Mouse (Mus musculus) right cerebral cortex, postnatal 4 days (tissue): Measurements from ENCODE around the gene Atad1.
"Not testable (repeated sequence)": the region's sequence is repeated elsewhere in the genome, so short reads cannot be mapped to it uniquely, and the experiment has no call there.

Source experiments
- DNase-seq: peaks from one replicate; pipeline ENCODE4 v3.0.0-alpha.2; 2022

Gene Atad1

GRCm38 (mm10) chr19:32667830-32668229, 71.8 kb downstream of the Atad1 start:
- DNase-seq: not testable (repeated sequence)

- no peak for DNase-seq
Observed at GRCm38 (mm10) chr19:32665243-32665642, 74.3 kb downstream of the Atad1 start.

GRCm38 (mm10) chr19:32662936-32663335, 76.7 kb downstream of the Atad1 start:
- no peak for DNase-seq

GRCm38 (mm10) chr19:32659346-32659745, 80.2 kb downstream of the Atad1 start:
- DNase-seq: no peak

GRCm38 (mm10) chr19:32653630-32654362, 85.8 kb downstream of the Atad1 start:
- no peak for DNase-seq

DNA sequence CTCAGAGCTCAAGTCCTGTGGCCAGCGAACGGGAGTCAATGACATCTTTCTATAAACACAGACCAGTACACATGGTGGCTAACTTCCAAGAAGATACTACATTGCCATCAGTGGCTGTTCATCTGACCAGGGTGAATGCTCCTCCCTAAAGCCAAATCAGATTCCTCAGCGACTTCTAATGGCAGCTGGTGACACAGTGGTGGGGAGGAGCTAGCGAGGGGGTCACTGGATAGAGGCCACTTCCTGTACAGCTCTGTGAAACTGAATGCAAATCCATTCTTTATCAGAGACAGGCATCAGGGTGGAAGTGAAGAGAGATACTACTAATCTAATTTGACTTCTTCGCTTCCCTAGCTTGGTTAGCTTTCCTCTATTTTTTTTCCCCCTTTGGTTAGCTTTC, 86.5 kb downstream of the Atad1 start:
- no peak for DNase-seq

- DNase-seq: no peak
Observed at GRCm38 (mm10) chr19:32651046-32651445, 88.5 kb downstream of the Atad1 start.

GRCm38 (mm10) chr19:32648019-32648571, 91.5 kb downstream of the Atad1 start:
- DNase-seq: no peak

DNA sequence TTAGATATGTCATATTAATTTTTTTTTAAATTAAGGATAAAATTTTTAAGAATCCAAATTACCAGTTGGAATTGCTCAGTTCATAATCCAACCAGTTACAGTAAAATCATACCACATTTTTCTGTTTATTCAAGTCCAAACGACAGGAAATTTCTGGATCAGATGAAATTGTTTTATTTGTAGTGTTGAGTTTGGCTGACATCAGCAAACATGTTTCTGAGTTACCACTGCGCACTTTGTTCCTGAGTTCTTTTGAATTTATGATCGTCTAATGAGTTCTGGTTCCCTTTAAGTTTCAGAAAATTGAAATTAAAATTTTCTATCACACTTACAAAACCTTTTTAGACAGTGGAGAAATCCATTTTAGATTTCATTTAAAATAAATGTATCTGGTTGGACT, 93.2 kb downstream of the Atad1 start:
- DNase-seq: no peak

- DNase-seq: no peak
Observed at GRCm38 (mm10) chr19:32645939-32646338, 93.6 kb downstream of the Atad1 start.

DNA sequence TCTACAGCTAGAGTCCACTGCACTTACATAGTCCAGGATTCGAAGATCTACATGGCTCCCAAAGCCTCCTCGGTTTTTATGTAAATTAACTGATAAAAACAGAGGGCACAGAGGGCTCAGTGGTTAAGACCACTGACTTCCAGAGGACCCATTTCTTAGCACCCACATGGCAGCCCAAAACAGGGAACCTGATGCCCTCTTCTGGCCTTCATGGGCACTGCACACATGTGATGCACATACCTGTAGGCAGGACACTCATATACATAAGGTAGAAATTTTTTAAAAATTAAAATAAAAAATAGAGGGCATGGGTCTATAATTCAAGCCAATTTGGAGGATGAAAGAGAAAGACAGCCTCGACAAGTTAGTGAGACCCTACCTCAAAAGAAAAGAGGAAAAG, 95.9 kb downstream of the Atad1 start:
- DNase-seq: no peak

- no peak for DNase-seq
Observed at GRCm38 (mm10) chr19:32641995-32642394, 97.6 kb downstream of the Atad1 start.

DNA sequence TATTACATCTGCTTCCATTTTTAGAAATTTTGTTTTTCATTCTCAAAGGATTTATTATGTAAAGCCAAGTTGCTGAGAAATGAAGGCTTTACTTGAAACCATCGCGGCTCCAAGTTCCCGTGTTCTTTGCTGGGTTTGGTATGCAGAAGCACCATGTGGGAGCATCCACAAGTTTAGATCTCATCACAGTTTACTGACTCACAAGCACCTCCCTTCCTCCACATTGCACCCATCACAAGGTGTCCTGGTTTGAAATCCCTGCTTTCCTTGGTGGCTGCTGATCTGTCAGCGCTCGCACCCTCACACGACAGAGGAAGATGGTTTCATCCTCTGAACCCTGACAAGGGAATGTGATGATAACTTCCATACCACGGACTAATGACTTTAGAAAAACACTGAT, 98.1 kb downstream of the Atad1 start:
- no peak for DNase-seq

GRCm38 (mm10) chr19:32638276-32638903, 101.2 kb downstream of the Atad1 start:
- DNase-seq: no peak

DNA sequence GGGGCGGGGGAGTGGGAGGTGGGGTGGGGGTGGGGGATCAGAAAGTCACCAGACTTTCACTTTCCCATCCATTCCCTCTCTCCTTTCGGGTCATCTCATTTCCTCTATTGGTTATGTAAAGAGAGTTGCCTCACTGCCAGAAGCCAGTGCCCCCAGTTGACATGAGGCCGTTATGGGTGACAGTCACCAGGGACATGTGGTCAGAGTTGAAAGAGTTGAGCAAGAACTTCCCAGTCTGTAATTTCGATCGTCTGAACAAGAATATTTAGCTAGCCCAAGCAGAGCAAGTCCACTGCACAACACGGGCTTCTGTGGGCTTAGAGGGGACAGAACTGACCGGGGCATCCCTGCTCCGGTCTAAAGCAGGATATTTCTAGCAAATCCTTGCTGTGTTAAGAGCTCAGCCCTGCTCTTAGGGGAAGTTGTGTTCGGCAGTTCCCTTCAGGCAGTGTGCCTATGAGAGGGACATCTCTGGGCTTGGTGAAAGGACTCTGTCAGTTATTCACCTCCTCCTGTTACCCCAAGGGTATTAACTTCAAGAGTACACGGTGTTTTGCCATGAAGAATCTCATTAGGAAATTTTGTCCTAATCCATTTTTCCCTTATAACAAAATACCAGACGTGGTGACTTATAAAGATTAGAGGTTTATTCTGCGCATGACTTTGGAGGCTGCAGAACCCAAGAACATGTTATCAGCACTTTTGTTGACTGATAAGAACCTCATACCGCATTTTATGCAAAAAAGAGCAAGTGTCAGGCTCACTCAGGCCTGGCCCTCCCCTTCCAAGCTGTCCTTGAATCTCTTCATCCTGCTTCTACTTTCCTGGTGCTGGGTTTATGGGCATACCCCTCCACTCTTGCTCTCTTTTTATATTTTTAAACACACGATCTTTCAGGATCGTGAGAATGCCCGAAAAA, 102.0 kb downstream of the Atad1 start:
- DNase-seq: no peak

GRCm38 (mm10) chr19:32634916-32635315, 104.7 kb downstream of the Atad1 start:
- no peak for DNase-seq

DNA sequence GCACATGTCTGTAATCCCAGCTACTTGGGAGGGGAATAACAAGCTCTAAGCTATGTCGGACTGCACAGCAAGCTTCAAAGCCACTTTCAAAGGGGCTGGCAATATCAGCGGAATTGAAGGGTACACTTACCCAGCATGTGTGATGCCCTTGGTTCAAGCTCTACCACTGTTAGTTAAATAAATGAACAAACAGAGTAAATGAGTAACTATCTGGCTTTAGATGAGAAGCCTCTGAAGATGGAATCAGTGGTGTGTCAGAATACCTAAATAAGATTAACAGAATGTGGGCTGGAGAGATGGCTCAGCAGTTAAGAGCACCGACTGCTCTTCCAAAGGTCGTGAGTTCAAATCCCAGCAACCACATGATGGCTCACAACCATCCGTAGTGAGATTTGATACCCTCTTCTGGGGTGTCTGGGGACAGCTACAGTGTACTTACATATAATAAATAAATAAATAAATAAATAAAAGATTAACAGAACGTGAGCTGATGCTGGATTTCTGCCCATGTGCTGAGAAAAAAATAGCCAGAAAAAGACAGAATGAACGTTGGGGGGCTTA, 110.9 kb downstream of the Atad1 start:
- DNase-seq: no peak

DNA sequence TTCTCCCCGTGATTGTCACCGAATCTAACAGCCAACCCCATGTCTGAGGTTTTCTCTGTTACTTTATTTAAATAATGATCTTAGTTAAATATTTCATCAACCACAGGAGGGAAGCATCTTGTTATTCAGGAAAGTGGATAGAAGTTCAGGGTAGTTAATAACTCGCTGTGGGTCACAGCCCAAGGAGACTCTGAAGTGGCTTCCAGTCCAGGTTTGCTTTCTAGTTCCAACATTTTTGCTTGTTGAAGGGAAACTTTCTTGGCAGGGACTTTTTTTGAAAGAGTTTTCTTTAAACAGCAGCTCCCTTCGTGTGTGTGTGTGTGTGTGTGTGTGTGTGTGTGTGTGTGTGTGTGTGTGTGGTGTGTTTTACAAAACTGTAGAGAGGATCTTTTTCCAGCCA, 112.0 kb downstream of the Atad1 start:
- no peak for DNase-seq

- DNase-seq: no peak
Observed at GRCm38 (mm10) chr19:32626768-32627331, 112.7 kb downstream of the Atad1 start.

DNA sequence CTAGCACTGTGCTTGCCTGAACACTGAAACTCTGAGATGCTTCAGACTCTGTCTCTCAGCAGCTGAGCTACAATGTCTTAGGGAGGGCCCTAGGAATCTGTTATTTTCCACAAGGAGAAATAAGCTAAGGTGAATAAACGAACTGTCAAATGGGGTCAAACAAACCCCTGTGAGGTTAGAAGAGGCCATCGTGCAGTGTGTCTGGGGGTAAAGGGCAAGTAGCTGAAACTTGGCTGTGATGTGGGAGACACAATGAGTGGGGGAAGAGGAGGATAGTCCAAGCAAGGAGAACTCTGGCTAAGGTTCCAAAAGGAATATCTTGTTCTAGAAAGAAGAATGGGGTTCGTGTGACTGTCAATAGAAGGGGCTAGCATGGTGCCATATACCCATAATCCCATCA, 117.4 kb downstream of the Atad1 start:
- no peak for DNase-seq
